Mouse (Mus musculus): ENCODE measurements around the gene Efnb1.

Gene Efnb1

DNA sequence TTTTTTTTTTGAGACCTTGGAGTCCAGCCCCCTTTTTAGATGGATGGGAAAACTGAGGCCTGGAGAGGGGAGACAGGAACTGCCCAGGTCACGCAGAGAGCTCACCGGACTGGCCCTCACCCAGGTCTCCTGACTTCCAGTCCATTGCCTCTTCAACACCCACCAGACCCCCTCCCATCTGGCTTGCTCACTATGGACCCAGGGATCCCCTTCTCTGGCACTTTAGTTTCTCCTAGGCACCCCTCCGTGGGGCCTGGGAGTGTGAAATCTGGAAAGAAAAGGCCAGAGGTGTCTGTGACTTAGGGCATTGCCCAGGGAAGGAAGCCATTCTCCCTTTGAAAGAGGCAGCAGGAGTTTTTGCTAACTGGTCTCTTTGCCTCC is 17.3 kb downstream of the Efnb1 start:
- DNase-seq (ENCODE audit: low read depth, low spot score), result no peak

DNA sequence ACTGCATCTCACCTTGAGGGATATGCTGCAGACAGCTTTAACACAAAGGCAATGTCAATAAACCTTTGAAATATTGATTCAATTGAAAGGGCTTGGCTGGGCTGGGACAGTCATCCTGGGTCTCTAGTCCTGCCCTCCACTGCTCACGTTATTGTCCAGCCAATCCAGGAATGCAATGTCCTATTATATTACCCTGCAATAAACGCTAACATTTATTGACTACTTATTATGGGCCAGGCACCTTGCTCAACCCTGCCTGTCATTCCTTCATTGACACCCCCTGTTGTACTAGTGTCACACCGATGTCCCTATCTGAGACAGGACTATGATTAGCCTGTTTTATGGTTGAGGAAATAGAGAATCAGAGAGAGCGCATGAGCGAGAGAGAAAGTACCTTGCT is 18.4 kb downstream of the Efnb1 start:
- DNase-seq (ENCODE audit: low read depth, low spot score), result no peak

DNA sequence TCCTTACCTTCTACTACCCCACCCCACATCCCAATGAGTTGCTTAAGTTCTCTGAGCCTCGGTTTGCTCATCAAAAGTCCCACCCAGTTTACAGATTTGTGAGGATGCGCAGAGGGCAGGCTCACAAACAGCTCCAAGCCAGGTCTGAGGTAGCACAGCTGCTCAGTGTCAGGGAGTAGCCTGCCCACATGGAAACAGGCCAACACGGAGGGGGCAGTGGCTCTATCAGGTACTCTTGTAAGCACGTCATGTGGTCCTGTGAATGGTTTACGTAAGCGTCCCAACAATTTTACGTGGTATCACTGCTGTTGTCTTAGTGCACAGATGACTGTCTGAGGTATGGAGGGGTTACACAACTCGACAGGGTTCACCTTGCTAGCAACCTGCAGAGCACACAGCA is 23.1 kb downstream of the Efnb1 start:
- DNase-seq (ENCODE audit: low read depth, low spot score), result no peak

- no peak for DNase-seq (ENCODE audit: low read depth, low spot score)
Measured at GRCm38 (mm10) chrX:99164111-99164510, 28.2 kb downstream of the Efnb1 start.

- DNase-seq (ENCODE audit: low read depth, low spot score), result no peak
Measured at GRCm38 (mm10) chrX:99164855-99165368, 29.0 kb downstream of the Efnb1 start.

DNA sequence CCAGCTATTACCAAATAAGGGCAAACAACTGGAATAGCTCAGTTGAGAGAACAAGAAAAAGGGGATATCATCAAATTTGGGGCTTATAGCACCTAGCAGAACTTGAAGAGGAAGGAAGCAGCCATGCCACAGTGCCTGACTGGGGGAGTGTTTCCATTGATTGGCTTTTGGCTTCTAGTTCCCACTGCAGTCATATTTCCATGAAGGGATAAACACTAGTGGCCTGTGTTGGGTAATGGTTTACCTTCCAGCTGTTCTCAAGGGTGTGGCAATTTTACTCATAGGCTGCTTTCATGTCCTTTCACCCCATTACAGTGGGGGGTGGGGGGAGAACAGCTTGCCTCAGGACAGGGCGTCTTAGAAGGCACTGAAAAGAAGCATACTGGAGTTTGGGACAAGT is 31.1 kb downstream of the Efnb1 start:
- DNase-seq (ENCODE audit: low read depth, low spot score), result no peak

DNA sequence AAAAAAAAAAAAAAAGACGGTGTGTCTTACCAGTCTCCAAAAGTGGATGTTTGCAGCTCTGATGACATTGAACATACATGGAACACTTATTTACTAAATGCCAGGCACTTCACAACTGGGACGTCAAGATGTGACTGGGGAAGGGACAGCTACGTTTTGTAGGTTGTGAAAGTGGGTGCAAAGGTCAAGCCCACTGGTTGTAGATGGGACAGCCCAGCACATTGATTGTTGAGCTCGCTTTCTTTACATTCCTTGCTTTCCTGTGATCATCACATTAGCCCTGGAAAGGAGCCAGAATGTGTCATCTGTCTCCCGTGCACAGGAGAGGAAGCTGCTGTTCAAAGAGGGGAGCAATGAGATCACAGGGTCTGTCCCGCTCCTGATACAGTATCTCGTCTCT is 31.6 kb downstream of the Efnb1 start:
- no peak for DNase-seq (ENCODE audit: low read depth, low spot score)

DNA sequence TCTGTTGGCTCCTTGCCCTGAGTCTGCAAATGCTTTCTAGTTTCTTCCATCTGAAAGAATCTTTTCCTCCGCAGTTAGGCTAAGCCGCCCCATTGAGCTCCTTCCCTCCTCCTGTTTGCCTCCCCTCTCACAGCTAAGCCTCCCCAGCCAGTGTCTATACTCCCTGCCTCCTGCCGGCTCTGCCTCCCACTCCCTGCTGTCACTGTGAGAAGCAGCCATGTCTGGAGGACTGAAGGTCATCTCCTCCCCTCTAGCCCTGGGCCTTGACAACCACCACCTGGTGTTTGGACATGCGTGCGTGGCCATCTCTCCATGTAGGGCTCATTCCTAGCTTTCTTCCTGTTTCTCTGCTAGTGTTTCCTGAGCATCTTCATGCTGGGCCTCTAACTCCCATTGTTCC is 36.4 kb downstream of the Efnb1 start:
- DNase-seq (ENCODE audit: low read depth, low spot score), result no peak

- no peak for DNase-seq (ENCODE audit: low read depth, low spot score)
Measured at GRCm38 (mm10) chrX:99185081-99185596, 49.2 kb downstream of the Efnb1 start.

DNA sequence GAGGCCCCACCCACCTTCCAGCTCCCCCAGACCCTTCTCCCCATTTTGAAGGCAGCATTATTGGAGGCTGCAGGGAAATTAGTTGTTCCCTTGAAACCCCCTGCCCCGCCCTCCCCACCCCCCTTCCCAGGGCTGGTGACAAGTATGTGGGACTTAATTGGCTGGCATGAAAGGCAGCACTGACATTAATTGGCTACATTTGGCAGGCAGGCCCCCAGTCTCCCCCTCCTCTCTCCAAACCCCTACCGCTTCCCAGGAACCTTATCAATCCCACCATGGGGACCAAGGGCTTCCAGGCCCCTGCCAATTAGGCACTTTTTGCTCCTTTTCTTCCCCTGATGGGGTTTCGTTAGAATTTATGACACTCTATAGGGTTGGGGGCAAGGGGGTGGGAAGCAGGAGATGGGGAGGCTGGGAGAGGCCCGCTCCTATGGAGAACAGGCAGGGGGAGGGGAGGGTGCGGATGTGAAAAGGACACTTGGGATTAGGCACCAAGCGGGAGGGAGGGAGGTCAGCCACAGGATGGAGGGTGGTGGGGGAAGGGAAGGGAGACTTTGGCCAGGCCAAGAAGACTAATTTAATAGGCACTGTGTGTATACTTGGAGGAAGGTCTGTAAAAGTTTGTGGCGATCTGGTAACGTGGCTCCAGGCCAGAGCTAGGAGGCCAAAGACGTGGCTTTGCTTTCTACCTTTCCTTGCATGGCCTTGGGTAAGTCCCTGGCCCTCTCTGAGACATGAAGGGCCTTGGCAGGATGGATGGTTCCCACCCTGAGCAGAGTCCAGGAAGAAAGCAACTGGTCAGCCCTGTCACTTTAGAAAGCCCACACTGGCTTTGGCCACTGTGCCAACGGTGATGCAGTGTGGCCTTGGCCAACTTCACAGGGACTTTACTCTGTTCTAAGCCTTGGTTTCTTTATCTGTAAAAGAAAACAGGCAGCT is 50.8 kb downstream of the Efnb1 start:
- no peak for DNase-seq (ENCODE audit: low read depth, low spot score)

DNA sequence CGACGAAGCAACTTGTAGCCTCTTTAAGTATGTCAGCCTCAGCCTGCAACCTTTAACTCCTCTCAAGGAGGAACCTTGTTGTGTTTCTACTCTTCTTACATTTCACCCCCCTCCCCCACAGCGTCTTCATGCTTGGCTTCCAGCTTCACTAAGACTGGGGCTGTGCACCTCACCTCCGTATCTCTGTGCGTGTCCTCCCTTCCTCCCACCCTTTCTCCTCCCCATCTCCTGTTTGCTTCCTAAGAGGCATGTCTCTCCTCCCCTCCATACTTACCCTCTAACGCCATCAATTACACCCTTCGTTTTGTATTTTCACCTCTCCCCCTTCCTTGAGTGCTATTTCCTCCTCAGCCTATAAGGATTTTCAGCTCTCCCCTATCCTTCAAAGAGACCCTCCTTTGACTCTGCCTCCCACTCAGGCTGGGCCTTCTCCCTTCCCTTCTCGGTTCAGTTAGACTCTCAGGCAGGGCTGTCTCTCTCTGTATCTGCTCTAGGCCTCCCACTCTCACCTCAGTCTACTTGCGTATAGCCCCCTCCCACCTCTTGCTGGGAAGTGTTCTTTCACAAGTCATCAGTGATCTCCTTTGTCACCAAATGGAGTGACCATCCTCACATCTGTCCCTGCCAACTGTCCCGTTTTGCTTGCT is 55.6 kb downstream of the Efnb1 start:
- DNase-seq (ENCODE audit: low read depth, low spot score), result no peak

GRCm38 (mm10) chrX:99196910-99197309 is 61.0 kb downstream of the Efnb1 start:
- DNase-seq (ENCODE audit: low read depth, low spot score), result no peak

DNA sequence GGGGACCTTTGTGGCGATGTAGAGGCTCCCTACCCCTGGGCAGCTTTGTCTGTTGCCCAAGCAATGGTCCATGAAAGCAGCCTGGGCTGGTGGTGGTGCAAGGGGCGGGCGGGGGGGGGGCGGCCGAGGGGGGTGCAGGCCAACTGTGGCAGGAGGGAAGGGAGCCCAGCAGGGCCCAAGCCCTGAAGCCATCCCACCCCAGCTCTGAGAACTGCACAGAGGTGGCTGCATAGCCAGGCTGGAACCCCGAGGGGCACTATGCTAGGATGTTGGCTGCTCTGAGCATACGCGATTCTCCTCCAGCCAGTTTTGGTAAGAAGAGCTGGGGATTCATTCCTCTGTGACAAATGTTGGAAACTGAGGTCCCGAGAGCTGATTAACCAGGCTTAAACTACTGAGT is 62.6 kb downstream of the Efnb1 start:
- DNase-seq (ENCODE audit: low read depth, low spot score), result no peak
